Mouse (Mus musculus) neural tube, embryonic 12.5 days (tissue): ENCODE measurements around the gene Traf3ip2. TPM values are rescaled to one million over a fixed set of nuclear protein-coding genes. Genes with fewer than 3 reads are reported as not detected.

ENCODE experiments used
- ATAC-seq: fragments of 200-750 bp; cut with Nextera tagmentation; 2 replicates; pipeline ENCODE4 v1.8.0; 2017; ENCODE audit warnings: low read depth, mild to moderate bottlenecking, moderate TSS enrichment, moderate library complexity; ENCODE audit not compliant: low FRiP score
- H3K27ac ChIP-seq: fragments of 300-500 bp; sonication (generic); 2 replicates; pipeline ENCODE4 v1.5.1; 2016
- H3K27me3 ChIP-seq: fragments of 300-500 bp; sonication (generic); replicated peaks from 2 replicates; pipeline ENCODE4 v1.6.1; 2016; ENCODE audit warnings: mild to moderate bottlenecking
- H3K36me3 ChIP-seq: fragments of 300-500 bp; sonication (generic); 2 replicates; pipeline ENCODE4 v1.6.1; 2016; ENCODE audit warnings: mild to moderate bottlenecking
- H3K4me1 ChIP-seq: fragments of 300-500 bp; sonication (generic); 2 replicates; pipeline ENCODE4 v1.6.1; 2016
- H3K4me2 ChIP-seq: fragments of 300-500 bp; sonication (generic); replicated peaks from 2 replicates; pipeline ENCODE4 v1.6.1; 2016; ENCODE audit warnings: mild to moderate bottlenecking
- H3K4me3 ChIP-seq: fragments of 300-500 bp; sonication (generic); 2 replicates; pipeline ENCODE4 v1.5.1; 2016
- H3K9ac ChIP-seq: fragments of 300-500 bp; sonication (generic); 2 replicates; pipeline ENCODE4 v1.6.1; 2016; ENCODE audit warnings: mild to moderate bottlenecking
- H3K9me3 ChIP-seq: fragments of 300-500 bp; sonication (generic); 2 replicates; pipeline ENCODE4 v1.6.1; 2016; ENCODE audit warnings: mild to moderate bottlenecking
- WGBS: fragments of 180-500 bp; shearing (Covaris S2); methylation state at CpG from one replicate; pipeline ENCODE4 v1.1.7; 2016; 5-methylcytosine and 5-hydroxymethylcytosine counted together
- polyA plus RNA-seq: library from polyadenylated mRNA; unstranded; fragments of >200 nt; fragmentation: Nextera tagmentation; extraction: Ambion mirVana; gene quantifications from 2 replicates; pipeline ENCODE4 v1.2.1, GENCODE M21; 2016

Gene Traf3ip2
- polyA plus RNA-seq, result 5.4 and 7.2 TPM in 2 replicates

- ATAC-seq, result no peak
- Histone ChIP-seq H3K27ac (no peak within 1 kb of the TSS), H3K27me3 (no peaks in the 10 kb centered on the region), H3K9ac (0 out of 2 replicates have a peak within 1 kb of the TSS, but pooled peaks have one; percentile 26), H3K9me3 (no peaks in the 10 kb centered on the region), H3K4me2 (peak within 1 kb of the TSS; percentile 45), H3K4me1 (peaks cover 15% of the 10 kb centered on the region), H3K36me3 (no peaks in the 10 kb centered on the region), H3K4me3 (0 out of 2 replicates have a peak within 1 kb of the TSS, but pooled peaks have one; percentile 11)
- WGBS, result 60% methylated on average over 4 of the region's 4 CpGs
Measured at GRCm38 (mm10) chr10:39612633-39612988, at the start of gene Traf3ip2. TSS of gene Traf3ip2 (plus strand) at chr10:39612934.

- no peaks in the 10 kb centered on the region for H3K9me3 ChIP-seq
- H3K4me1 ChIP-seq, result peaks cover 20% of the 10 kb centered on the region
- no peaks in the 10 kb centered on the region for H3K27me3 ChIP-seq
- H3K36me3 ChIP-seq, result peaks cover 34% of the 10 kb centered on the region; the same call in 1 of the 2 replicates
- H3K27ac ChIP-seq, result 0 out of 2 replicates have a peak overlapping the region, but pooled peaks have one; percentile 11
- no peak overlapping the region for H3K4me3 ChIP-seq
- no peak overlapping the region for H3K4me2 ChIP-seq
- WGBS, result 45% methylated on average over 24 of the region's 24 CpGs
- no peak overlapping the region; the same call in 1 of the 2 replicates for H3K9ac ChIP-seq
- ATAC-seq, result no peak
Measured at GRCm38 (mm10) chr10:39563552-39564223, 49.0 kb upstream of the Traf3ip2 start.

- peaks cover 27% of the 10 kb centered on the region; the same call in 1 of the 2 replicates for H3K36me3 ChIP-seq
- H3K27ac ChIP-seq, result no peak overlapping the region
- no peak for ATAC-seq
- H3K4me2 ChIP-seq, result no peak overlapping the region
- no peaks in the 10 kb centered on the region for H3K9me3 ChIP-seq
- H3K27me3 ChIP-seq, result no peaks in the 10 kb centered on the region
- 86% methylated on average over 12 of the region's 12 CpGs for WGBS
- H3K9ac ChIP-seq, result no peak overlapping the region
- no peak overlapping the region for H3K4me3 ChIP-seq
- H3K4me1 ChIP-seq, result peaks cover 29% of the 10 kb centered on the region
Measured at GRCm38 (mm10) chr10:39566901-39567300, 45.8 kb upstream of the Traf3ip2 start.

GRCm38 (mm10) chr10:39568991-39569390, 43.7 kb upstream of the Traf3ip2 start:
- Histone ChIP-seq H3K27ac (no peak overlapping the region), H3K27me3 (no peaks in the 10 kb centered on the region), H3K9me3 (no peaks in the 10 kb centered on the region), H3K4me1 (peaks cover 34% of the 10 kb centered on the region), H3K36me3 (peaks cover 21% of the 10 kb centered on the region; the same call in 1 of the 2 replicates), H3K4me2 (no peak overlapping the region), H3K4me3 (no peak overlapping the region), H3K9ac (no peak overlapping the region)
- WGBS, result 89% methylated on average over 4 of the region's 4 CpGs
- ATAC-seq, result no peak

GRCm38 (mm10) chr10:39571011-39571410, 41.7 kb upstream of the Traf3ip2 start:
- H3K27me3 ChIP-seq, result no peaks in the 10 kb centered on the region
- WGBS, result 48% methylated on average over 7 of the region's 7 CpGs
- H3K4me3 ChIP-seq, result no peak overlapping the region
- H3K27ac ChIP-seq, result no peak overlapping the region
- no peak overlapping the region for H3K9ac ChIP-seq
- H3K36me3 ChIP-seq, result peaks cover 12% of the 10 kb centered on the region; the same call in 1 of the 2 replicates
- no peak overlapping the region for H3K4me2 ChIP-seq
- H3K9me3 ChIP-seq, result no peaks in the 10 kb centered on the region
- peak; percentile 14; the same call in 1 of the 2 replicates for ATAC-seq
- H3K4me1 ChIP-seq, result peaks cover 29% of the 10 kb centered on the region

GRCm38 (mm10) chr10:39572050-39572671, 40.6 kb upstream of the Traf3ip2 start:
- H3K9ac ChIP-seq, result no peak overlapping the region

GRCm38 (mm10) chr10:39572672-39573051, 40.1 kb upstream of the Traf3ip2 start:
- peak; percentile 47 for ATAC-seq

More at GRCm38 (mm10) chr10:39572050-39572671, 40.6 kb upstream of the Traf3ip2 start:
- ATAC-seq, result peak; percentile 11; the same call in 1 of the 2 replicates
- H3K9me3 ChIP-seq, result no peaks in the 10 kb centered on the region
- H3K27me3 ChIP-seq, result no peaks in the 10 kb centered on the region
- no peak overlapping the region for H3K4me3 ChIP-seq
- no peak overlapping the region for H3K4me2 ChIP-seq
- H3K36me3 ChIP-seq, result peaks cover 6% of the 10 kb centered on the region; the same call in 1 of the 2 replicates
- WGBS, result 47% methylated on average over 9 of the region's 9 CpGs
- peak overlapping the region; percentile 57; the same call in 1 of the 2 replicates for H3K27ac ChIP-seq
- peaks cover 29% of the 10 kb centered on the region for H3K4me1 ChIP-seq

GRCm38 (mm10) chr10:39576466-39576865, 36.3 kb upstream of the Traf3ip2 start:
- H3K27ac ChIP-seq, result no peak overlapping the region

More at GRCm38 (mm10) chr10:39572672-39573051, 40.1 kb upstream of the Traf3ip2 start:
- H3K36me3 ChIP-seq, result 0 out of 2 replicates have a peak, but pooled peaks cover 5% of the 10 kb centered on the region
- H3K27ac ChIP-seq, result peak overlapping the region; percentile 57; the same call in 1 of the 2 replicates
- H3K27me3 ChIP-seq, result no peaks in the 10 kb centered on the region
- H3K4me3 ChIP-seq, result no peak overlapping the region
- peaks cover 32% of the 10 kb centered on the region for H3K4me1 ChIP-seq
- H3K9ac ChIP-seq, result no peak overlapping the region
- 25% methylated on average over 6 of the region's 6 CpGs for WGBS
- no peak overlapping the region for H3K4me2 ChIP-seq
- H3K9me3 ChIP-seq, result no peaks in the 10 kb centered on the region

GRCm38 (mm10) chr10:39580477-39580876, 32.3 kb upstream of the Traf3ip2 start:
- H3K4me1 ChIP-seq, result peaks cover 18% of the 10 kb centered on the region
- H3K4me3 ChIP-seq, result no peak overlapping the region
- no peaks in the 10 kb centered on the region for H3K36me3 ChIP-seq
- H3K27me3 ChIP-seq, result no peaks in the 10 kb centered on the region
- no peak overlapping the region for H3K9ac ChIP-seq
- no peaks in the 10 kb centered on the region for H3K9me3 ChIP-seq
- no peak overlapping the region for H3K4me2 ChIP-seq
- 76% methylated on average over 8 of the region's 8 CpGs for WGBS
- ATAC-seq, result no peak
- no peak overlapping the region for H3K27ac ChIP-seq

More at GRCm38 (mm10) chr10:39576466-39576865, 36.3 kb upstream of the Traf3ip2 start:
- ATAC-seq, result no peak
- H3K36me3 ChIP-seq, result no peaks in the 10 kb centered on the region
- no peak overlapping the region for H3K4me2 ChIP-seq
- no peaks in the 10 kb centered on the region for H3K9me3 ChIP-seq
- peaks cover 34% of the 10 kb centered on the region for H3K4me1 ChIP-seq
- no peak overlapping the region for H3K9ac ChIP-seq
- no peaks in the 10 kb centered on the region for H3K27me3 ChIP-seq
- H3K4me3 ChIP-seq, result no peak overlapping the region
- 85% methylated on average over 6 of the region's 6 CpGs for WGBS

- Histone ChIP-seq H3K9ac (no peak overlapping the region), H3K27me3 (no peaks in the 10 kb centered on the region), H3K4me2 (no peak overlapping the region), H3K4me1 (peaks cover 25% of the 10 kb centered on the region), H3K27ac (no peak overlapping the region), H3K36me3 (no peaks in the 10 kb centered on the region), H3K4me3 (no peak overlapping the region), H3K9me3 (no peaks in the 10 kb centered on the region)
- no peak for ATAC-seq
- WGBS, result 93% methylated on average over 2 of the region's 2 CpGs
Measured at GRCm38 (mm10) chr10:39582385-39582784, 30.3 kb upstream of the Traf3ip2 start.

- H3K4me1 ChIP-seq, result peaks cover 31% of the 10 kb centered on the region
- no peak overlapping the region for H3K9ac ChIP-seq
- ATAC-seq, result no peak
- no peak overlapping the region for H3K27ac ChIP-seq
- H3K4me2 ChIP-seq, result no peak overlapping the region
- H3K9me3 ChIP-seq, result no peaks in the 10 kb centered on the region
- WGBS, result 90% methylated on average over 12 of the region's 12 CpGs
- H3K27me3 ChIP-seq, result no peaks in the 10 kb centered on the region
- H3K36me3 ChIP-seq, result no peaks in the 10 kb centered on the region
- no peak overlapping the region for H3K4me3 ChIP-seq
Measured at GRCm38 (mm10) chr10:39583718-39584117, 29.0 kb upstream of the Traf3ip2 start.

- peak overlapping the region; percentile 60; the same call in 1 of the 2 replicates for H3K27ac ChIP-seq
- H3K9ac ChIP-seq, result 0 out of 2 replicates have a peak overlapping the region, but pooled peaks have one; percentile 5
- H3K4me1 ChIP-seq, result peaks cover 28% of the 10 kb centered on the region
- H3K36me3 ChIP-seq, result no peaks in the 10 kb centered on the region
- H3K4me3 ChIP-seq, result no peak overlapping the region
- ATAC-seq, result peak; percentile 23
- no peaks in the 10 kb centered on the region for H3K27me3 ChIP-seq
- H3K9me3 ChIP-seq, result no peaks in the 10 kb centered on the region
- H3K4me2 ChIP-seq, result no peak overlapping the region; the same call in 1 of the 2 replicates
- WGBS, result 44% methylated on average over 5 of the region's 5 CpGs
Measured at GRCm38 (mm10) chr10:39587290-39587925, 25.3 kb upstream of the Traf3ip2 start.
